Mouse (Mus musculus) megakaryocyte, embryonic 14.5 days (primary cell): Measurements from ENCODE around the gene Lrch1. TPM values are rescaled to one million over a fixed set of nuclear protein-coding genes. Genes with fewer than 3 reads are reported as not detected.
A peak's percentile ranks its signal among the peaks of the same experiment; 100 is the strongest.

Source experiments
- H3K27me3 ChIP-seq: replicated peaks from 2 replicates; pipeline ENCODE3; 2012; ENCODE audit warnings: inconsistent platforms
- H3K36me3 ChIP-seq: replicated peaks from 2 replicates; pipeline ENCODE3; 2012; ENCODE audit warnings: low read length, inconsistent platforms, mixed read lengths
- H3K4me1 ChIP-seq: 2 replicates; pipeline ENCODE4 v1.6.1; 2012; ENCODE audit warnings: inconsistent platforms
- H3K4me3 ChIP-seq: replicated peaks from 2 replicates; pipeline ENCODE3; 2012; ENCODE audit warnings: moderate library complexity, mild to moderate bottlenecking, inconsistent platforms
- H3K9me3 ChIP-seq: 2 replicates; pipeline ENCODE4 v1.6.1; 2012; ENCODE audit warnings: inconsistent platforms
- FLI1 ChIP-seq: IDR thresholded peaks from 2 replicates; pipeline ENCODE4 v1.6.1; 2012; ENCODE audit warnings: low read length, inconsistent platforms, mixed read lengths
- GATA1 ChIP-seq: IDR thresholded peaks from 3 replicates; pipeline ENCODE4 v1.6.1; 2012; ENCODE audit warnings: mixed read lengths, low read length, inconsistent platforms, borderline replicate concordance
- polyA plus RNA-seq: library from polyadenylated mRNA; stranded (reverse); fragments of >175 nt; gene quantifications from 2 replicates; pipeline ENCODE4 v1.2.3, GENCODE M21; 2012; ENCODE audit warnings: low replicate concordance; ENCODE audit not compliant: insufficient read depth

Gene Lrch1
- polyA plus RNA-seq, 1 experiment: 1.9 TPM

DNA sequence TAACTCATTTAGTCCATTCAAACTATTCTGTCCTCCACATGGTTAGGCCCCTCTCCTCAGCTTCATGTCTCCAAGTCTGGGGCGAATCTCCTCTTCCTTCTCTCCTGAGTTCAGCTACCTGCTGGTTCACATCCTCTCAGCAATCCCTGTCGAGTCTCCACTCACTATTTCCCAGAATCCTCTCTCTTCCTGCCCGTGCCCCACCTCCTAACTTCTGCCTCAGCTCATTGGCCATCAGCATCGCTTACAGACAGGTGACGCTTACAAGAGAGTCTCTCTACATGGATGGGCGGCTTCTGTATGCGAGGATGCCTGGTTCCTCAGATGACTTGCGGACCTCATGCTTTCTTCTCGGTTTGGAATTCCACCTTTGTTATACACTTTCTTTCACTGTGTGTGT, 86.2 kb downstream of the Lrch1 start:
- no peak for TF ChIP-seq FLI1
- TF ChIP-seq GATA1: no peak
- H3K4me1 ChIP-seq: peaks cover 23% of the 10 kb centered on the region
- H3K9me3 ChIP-seq: no peaks in the 10 kb centered on the region
- peaks cover 10% of the 10 kb centered on the region for H3K36me3 ChIP-seq
- no peaks in the 10 kb centered on the region for H3K27me3 ChIP-seq
- no peak overlapping the region for H3K4me3 ChIP-seq

DNA sequence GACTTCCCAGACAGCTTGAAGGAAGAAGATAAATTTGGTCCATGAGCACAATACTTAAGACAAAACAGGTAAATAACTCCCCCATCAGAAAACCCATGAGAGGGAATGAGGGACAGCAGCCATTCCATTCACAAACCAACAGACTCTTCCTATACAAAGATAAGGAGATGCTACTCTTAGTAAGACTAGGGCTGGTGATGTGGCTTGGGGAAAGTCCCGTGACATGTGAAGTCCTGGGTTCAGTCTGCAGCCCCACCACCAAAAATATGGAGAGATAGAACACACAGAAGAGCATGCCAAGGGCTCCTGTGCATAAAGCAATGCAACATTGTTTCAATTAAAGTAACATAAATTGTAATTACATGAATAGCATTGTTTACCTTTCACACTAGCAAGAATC, 88.5 kb downstream of the Lrch1 start:
- H3K27me3 ChIP-seq: no peaks in the 10 kb centered on the region

DNA sequence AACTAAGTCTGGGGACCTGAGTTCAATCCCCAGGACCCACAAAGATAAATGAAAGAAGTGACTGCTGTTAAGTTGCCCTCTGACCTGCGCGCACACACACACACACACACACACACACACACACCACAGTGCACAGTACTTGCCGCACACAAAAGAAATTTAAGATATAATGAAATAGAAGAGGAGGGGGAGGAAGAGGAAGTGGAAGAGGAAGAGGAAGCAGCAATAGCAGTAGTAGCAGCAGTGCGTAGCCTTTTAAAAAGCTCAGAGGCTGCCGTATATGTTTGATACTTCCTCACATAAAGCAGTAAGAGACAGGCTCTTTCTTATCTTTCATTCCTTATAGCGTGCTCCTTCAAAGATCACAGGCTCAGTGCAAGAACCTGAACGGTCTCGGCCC, 92.2 kb downstream of the Lrch1 start:
- Histone ChIP-seq H3K9me3 (no peaks in the 10 kb centered on the region), H3K27me3 (no peaks in the 10 kb centered on the region), H3K36me3 (peaks cover 16% of the 10 kb centered on the region), H3K4me3 (no peak overlapping the region), H3K4me1 (peaks cover 10% of the 10 kb centered on the region)
- no peak for TF ChIP-seq GATA1
- no peak for TF ChIP-seq FLI1

More for the DNA sequence above, 88.5 kb downstream of the Lrch1 start:
- Histone ChIP-seq H3K4me1 (peaks cover 4% of the 10 kb centered on the region; the same call in 1 of the 2 replicates), H3K36me3 (peaks cover 16% of the 10 kb centered on the region), H3K9me3 (no peaks in the 10 kb centered on the region), H3K4me3 (no peak overlapping the region)
- TF ChIP-seq FLI1: no peak
- no peak for TF ChIP-seq GATA1

DNA sequence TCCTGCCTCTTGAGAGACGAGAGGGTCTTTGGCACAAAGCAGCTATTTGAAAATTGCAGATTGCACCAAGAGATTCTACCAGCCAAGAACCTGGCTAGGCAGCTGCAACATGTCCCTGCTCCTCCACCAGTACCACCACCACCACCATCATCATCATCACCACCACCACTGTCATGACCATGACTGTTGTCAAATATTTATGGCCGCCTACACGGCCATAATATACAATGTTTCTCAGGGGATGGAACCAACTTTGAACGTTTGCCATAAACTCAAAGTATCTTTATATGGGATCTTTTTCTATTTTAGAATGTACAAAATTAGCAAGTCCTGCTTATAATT, 93.9 kb downstream of the Lrch1 start:
- H3K4me3 ChIP-seq: no peak overlapping the region
- no peak for TF ChIP-seq GATA1
- TF ChIP-seq FLI1: no peak
- peaks cover 6% of the 10 kb centered on the region for H3K4me1 ChIP-seq
- no peaks in the 10 kb centered on the region for H3K9me3 ChIP-seq
- H3K27me3 ChIP-seq: peaks cover 4% of the 10 kb centered on the region
- H3K36me3 ChIP-seq: peaks cover 16% of the 10 kb centered on the region

DNA sequence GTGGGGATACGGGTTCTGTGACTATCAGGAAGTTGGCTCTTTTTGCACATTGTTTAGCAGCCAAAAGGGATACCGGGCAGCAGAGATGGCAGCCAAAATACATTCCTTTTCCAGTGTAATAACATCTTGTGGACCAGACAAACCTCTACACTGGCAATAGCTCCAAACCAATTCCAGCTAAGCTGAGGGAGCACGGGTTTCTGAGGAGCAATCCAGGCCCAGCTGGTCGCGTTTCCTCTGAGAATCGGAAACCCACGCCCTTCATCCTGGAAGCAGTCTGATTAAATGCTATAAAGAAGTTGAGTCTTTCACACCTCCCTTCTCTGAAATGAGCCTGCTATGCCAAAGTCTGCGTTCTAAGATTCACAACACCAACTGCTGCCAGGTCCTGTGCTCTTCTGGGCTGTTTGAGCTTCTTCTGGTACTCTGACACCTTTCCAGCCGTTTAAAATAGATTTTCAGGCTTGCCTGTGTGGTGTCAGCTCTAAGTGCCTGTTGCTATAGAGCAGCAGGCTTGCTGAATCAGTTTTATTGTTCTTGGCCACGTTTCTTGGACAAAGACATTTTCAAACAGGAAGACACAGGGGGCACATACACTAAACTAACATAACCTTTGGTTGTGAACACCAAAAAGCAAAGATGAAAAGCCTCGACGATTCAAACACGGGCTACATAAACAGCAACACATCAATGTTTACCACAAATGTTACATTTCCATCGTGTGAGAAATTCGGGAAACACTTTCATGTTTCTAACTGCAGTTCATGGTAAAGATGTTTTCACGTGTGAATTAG, 94.5 kb downstream of the Lrch1 start:
- no peak for TF ChIP-seq GATA1
- no peak for TF ChIP-seq FLI1
- Histone ChIP-seq H3K4me3 (no peak overlapping the region), H3K27me3 (peaks cover 4% of the 10 kb centered on the region), H3K36me3 (peaks cover 16% of the 10 kb centered on the region), H3K4me1 (peaks cover 10% of the 10 kb centered on the region), H3K9me3 (no peaks in the 10 kb centered on the region)

DNA sequence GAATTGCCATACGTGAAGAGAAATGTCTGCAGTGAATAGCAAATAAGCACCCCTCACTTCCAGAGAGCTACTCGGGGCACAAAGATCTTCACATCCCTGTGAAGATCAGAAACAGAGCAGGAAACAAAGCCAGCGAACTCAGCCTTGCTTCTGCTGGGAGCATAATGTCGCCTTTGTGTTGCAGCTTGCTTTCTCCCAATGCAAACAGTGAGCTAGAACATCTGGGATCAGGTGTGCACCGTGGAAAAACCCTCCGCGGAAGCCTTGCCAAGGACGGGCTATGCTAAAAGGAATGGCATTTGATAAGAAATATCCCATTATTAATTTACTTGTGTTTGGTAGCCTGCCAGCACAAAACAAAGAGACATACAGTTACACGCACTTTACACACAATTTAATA, 95.8 kb downstream of the Lrch1 start:
- peaks cover 4% of the 10 kb centered on the region for H3K27me3 ChIP-seq
- TF ChIP-seq FLI1 (no peak), GATA1 (no peak)
- peaks cover 23% of the 10 kb centered on the region for H3K4me1 ChIP-seq
- H3K4me3 ChIP-seq: no peak overlapping the region
- H3K36me3 ChIP-seq: peaks cover 10% of the 10 kb centered on the region
- no peaks in the 10 kb centered on the region for H3K9me3 ChIP-seq

DNA sequence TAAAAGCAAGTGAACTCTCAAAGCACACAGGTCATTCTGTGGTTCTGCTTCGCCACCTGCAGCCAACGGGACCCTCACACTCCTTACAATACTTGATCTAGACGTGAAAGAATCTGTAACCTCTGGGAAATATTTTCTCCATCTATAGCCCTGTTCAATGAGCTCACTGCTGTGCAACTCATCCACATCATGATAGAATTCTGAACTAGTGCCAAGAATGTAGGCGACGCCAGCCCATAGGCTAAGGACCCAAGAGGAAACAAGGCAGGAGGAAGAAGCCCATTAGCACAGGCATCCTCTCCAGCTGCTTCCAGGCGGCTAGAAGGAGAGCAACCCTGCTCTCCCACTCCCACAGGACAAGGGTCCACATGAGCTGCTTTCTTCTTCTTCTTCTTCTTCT, 98.7 kb downstream of the Lrch1 start:
- no peak for TF ChIP-seq GATA1
- TF ChIP-seq FLI1: no peak
- H3K36me3 ChIP-seq: no peaks in the 10 kb centered on the region
- H3K27me3 ChIP-seq: peaks cover 6% of the 10 kb centered on the region
- no peak overlapping the region for H3K4me3 ChIP-seq
- H3K9me3 ChIP-seq: no peaks in the 10 kb centered on the region
- peaks cover 37% of the 10 kb centered on the region for H3K4me1 ChIP-seq

DNA sequence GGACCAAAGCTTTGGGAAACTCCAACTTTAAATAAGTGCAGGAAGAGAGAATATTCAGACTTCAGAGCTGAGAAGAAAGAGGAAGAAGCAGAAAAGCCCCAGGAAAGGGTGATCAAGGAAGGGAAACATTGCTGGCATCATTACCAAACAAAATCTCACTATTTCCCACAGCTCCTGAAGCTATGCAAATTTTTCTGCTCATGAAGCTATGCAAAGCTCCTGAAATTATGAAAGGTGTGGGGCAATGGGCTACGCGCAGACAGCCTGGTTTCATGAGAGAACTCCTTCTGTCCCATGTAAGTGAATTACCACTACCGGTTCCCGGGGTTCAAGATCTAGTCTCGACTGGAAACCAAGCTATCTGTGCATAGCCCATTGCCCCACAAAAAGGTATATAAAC, 99.5 kb downstream of the Lrch1 start:
- H3K4me3 ChIP-seq: no peak overlapping the region
- no peaks in the 10 kb centered on the region for H3K36me3 ChIP-seq
- H3K4me1 ChIP-seq: peaks cover 37% of the 10 kb centered on the region
- no peak for TF ChIP-seq GATA1
- TF ChIP-seq FLI1: no peak
- H3K9me3 ChIP-seq: no peaks in the 10 kb centered on the region
- H3K27me3 ChIP-seq: peaks cover 6% of the 10 kb centered on the region

DNA sequence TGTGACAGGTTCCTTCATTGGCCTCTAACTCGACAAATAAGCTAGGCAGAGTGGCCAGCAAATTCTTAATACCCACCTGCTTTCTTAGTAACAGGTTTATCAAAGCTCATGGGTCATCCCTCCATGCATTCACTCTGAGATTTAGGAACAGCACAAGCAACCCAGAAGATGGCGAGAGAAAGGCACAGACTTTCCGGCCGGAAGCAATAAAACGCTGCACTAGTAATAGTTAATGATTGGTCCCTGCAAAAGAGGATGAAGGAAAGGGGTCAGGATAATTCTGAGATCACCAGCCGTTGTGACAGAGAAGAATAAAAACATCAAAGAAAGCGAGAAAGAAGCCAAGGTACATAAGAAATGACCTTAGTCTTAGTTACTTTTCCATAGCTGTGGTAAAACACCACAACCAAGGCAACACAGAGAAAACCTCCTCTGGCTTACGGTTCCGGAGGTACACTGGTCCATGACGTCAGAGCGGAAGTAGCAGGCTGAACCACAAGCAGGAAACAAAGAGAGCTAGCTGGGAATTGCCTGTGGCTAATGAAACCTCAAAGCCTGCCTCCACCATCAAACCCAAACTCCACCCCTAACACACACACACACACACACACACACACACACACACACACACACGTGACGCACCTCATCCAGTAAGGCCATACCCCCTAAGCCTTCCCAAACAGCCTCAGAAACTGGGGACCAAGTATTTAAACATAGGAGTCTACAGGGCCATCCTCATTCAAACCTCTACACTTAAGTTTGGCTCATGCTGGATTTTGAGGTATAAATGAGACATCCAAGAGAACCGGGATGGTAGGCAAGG, 100.2 kb downstream of the Lrch1 start:
- peaks cover 6% of the 10 kb centered on the region for H3K27me3 ChIP-seq
- H3K4me1 ChIP-seq: peaks cover 32% of the 10 kb centered on the region
- no peak for TF ChIP-seq FLI1
- TF ChIP-seq GATA1: no peak
- H3K9me3 ChIP-seq: no peaks in the 10 kb centered on the region
- peak overlapping the region; percentile 78 for H3K4me3 ChIP-seq
- no peaks in the 10 kb centered on the region for H3K36me3 ChIP-seq

DNA sequence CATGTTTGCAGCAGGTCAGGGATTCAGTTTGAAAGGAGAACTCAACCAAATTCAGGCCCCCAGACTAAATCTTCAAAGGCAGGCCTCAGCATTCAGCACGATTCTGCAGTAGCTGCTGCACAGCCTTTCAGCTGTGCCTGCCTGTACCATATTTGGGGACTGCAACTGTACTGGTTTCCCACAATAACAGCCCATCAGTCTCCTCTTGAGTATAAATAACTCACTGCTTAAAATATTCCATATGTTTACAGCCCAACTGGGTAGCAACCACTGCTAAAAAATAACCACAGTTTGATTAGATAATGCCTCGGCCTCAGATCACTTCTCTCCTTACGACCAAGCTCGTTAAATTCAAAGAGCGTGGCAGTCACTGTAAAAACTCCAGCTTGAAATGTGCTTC, 101.0 kb downstream of the Lrch1 start:
- Histone ChIP-seq H3K36me3 (no peaks in the 10 kb centered on the region), H3K4me1 (peaks cover 32% of the 10 kb centered on the region), H3K9me3 (no peaks in the 10 kb centered on the region), H3K4me3 (peak overlapping the region; percentile 28), H3K27me3 (peaks cover 6% of the 10 kb centered on the region)
- TF ChIP-seq GATA1: no peak
- TF ChIP-seq FLI1: no peak
